Mouse (Mus musculus) left cerebral cortex, adult 2 months (tissue): ENCODE data around the gene Eef1g. TPM values are rescaled to one million over a fixed set of nuclear protein-coding genes. Genes with fewer than 3 reads are reported as not detected.
"Not testable (repeated sequence)": the region's sequence is repeated elsewhere in the genome, so short reads cannot be mapped to it uniquely, and the experiment has no call there.

Experiments used
- DNase-seq, 2 experiments: peaks; one replicate each; pipeline ENCODE4 v3.0.0; 2021 to 2022; ENCODE audit warnings: low spot score in 2 of 2, mixed read lengths in 1 of 2; ENCODE audit errors: extremely low spot score in 1 of 2
- H3K27ac ChIP-seq: fragments of 200-600 bp; 2 replicates; pipeline ENCODE4 v1.8.1; 2022
- H3K4me3 ChIP-seq: fragments of 200-600 bp; 2 replicates; pipeline ENCODE4 v1.8.1; 2022
- CTCF ChIP-seq: fragments of 200-600 bp; IDR thresholded peaks from 2 replicates; pipeline ENCODE4 v1.8.1; 2022; ENCODE audit warnings: antibody characterized with exemption, mild to moderate bottlenecking, moderate library complexity
- intact Hi-C: fragments of 180-260 bp; cut with DNase I; formaldehyde crosslinking; loops from one replicate; pipeline ENCODE4 v1.15.1; 2025
- total RNA-seq, 2 experiments: library from RNA; stranded (reverse); gene quantifications; 2 replicates each; pipeline ENCODE4 v1.2.3; 2021

The Eef1g gene
- total RNA-seq, 2 experiments from 2014 or later, result 228 to 236 TPM

GRCm38 (mm10) chr19:8950190-8950589 lies 16.7 kb upstream of the Eef1g start:
- Histone ChIP-seq H3K4me3 (no peak overlapping the region), H3K27ac (no peak overlapping the region)
- TF ChIP-seq CTCF, result no peak
- no peak for DNase-seq
- intact Hi-C loops, result no loop called here

- DNase-seq, result no peak
- intact Hi-C loops, result loop anchor here (1.0 kb wide), 1 partner anchor 9 kb away; no protein-coding TSS in a partner anchor
- Histone ChIP-seq H3K4me3 (no peak overlapping the region), H3K27ac (peak overlapping the region; percentile 64; the same call in 1 of the 2 replicates)
- no peak for TF ChIP-seq CTCF
Measured at GRCm38 (mm10) chr19:8952241-8952640, 14.6 kb upstream of the Eef1g start.

GRCm38 (mm10) chr19:8953135-8954039 lies 13.5 kb upstream of the Eef1g start, which contains the start of gene Tut1:
TSS of gene Tut1 (plus strand) at chr19:8953847.
- intact Hi-C loops, result loop anchor here (1.0 kb wide), 1 partner anchor 13 kb away; no protein-coding TSS in a partner anchor
- TF ChIP-seq CTCF, result no peak; the same call in 1 of the 2 replicates
- peak; percentile 93 to 95 for DNase-seq
- H3K4me3 ChIP-seq, result peak within 1 kb of the TSS; percentile 88
- H3K27ac ChIP-seq, result peak within 1 kb of the TSS; percentile 76

- TF ChIP-seq CTCF, result no peak
- Histone ChIP-seq H3K27ac (peak overlapping the region; percentile 76), H3K4me3 (peak overlapping the region; percentile 88)
- intact Hi-C loops, result no loop called here
- DNase-seq, result no peak
Measured at GRCm38 (mm10) chr19:8954171-8954570, 12.7 kb upstream of the Eef1g start.

GRCm38 (mm10) chr19:8962256-8962655 lies 4.6 kb upstream of the Eef1g start:
- no peak for TF ChIP-seq CTCF
- no peak for DNase-seq
- Histone ChIP-seq H3K4me3 (no peak overlapping the region), H3K27ac (peak overlapping the region; percentile 81)
- intact Hi-C loops, result loop anchor here (5.0 kb wide), 1 partner anchor 120 kb away; no protein-coding TSS in a partner anchor

- intact Hi-C loops, result no loop called here
- no peak for DNase-seq
- no peak overlapping the region for H3K27ac ChIP-seq
- H3K4me3 ChIP-seq, result no peak overlapping the region
- no peak for TF ChIP-seq CTCF
Measured at GRCm38 (mm10) chr19:8965075-8965474, 1.8 kb upstream of the Eef1g start.

- intact Hi-C loops, result loop anchor here (1.0 kb wide), 1 partner anchor 12 kb away; the partner anchor contains the start of gene Tut1
- DNase-seq, result no peak
- peak overlapping the region; percentile 80 for H3K4me3 ChIP-seq
- peak overlapping the region; percentile 91 for H3K27ac ChIP-seq
- no peak for TF ChIP-seq CTCF
Measured at GRCm38 (mm10) chr19:8965771-8966170, 1.1 kb upstream of the Eef1g start.

GRCm38 (mm10) chr19:8966198-8966589 lies 647 bp upstream of the Eef1g start:
- DNase-seq, result no peak
- H3K27ac ChIP-seq, result peak overlapping the region; percentile 91
- TF ChIP-seq CTCF, result no peak
- intact Hi-C loops, result loop anchor here (1.0 kb wide), 1 partner anchor 13 kb away; the partner anchor contains the start of gene Tut1
- peak overlapping the region; percentile 80 for H3K4me3 ChIP-seq

- no peak for DNase-seq
- no peak for TF ChIP-seq CTCF
- Histone ChIP-seq H3K4me3 (peak overlapping the region; percentile 80), H3K27ac (peak overlapping the region; percentile 80)
- intact Hi-C loops, result no loop called here
Measured at GRCm38 (mm10) chr19:8967373-8967743, 517 bp downstream of the Eef1g start.

- no peak for DNase-seq
- intact Hi-C loops, result no loop called here
- Histone ChIP-seq H3K27ac (peak overlapping the region; percentile 80), H3K4me3 (peak overlapping the region; percentile 80)
- no peak for TF ChIP-seq CTCF
Measured at GRCm38 (mm10) chr19:8967893-8968292, 1.1 kb downstream of the Eef1g start.

GRCm38 (mm10) chr19:8972491-8972890 lies 5.7 kb downstream of the Eef1g start:
- intact Hi-C loops, H3K27ac ChIP-seq, H3K4me3 ChIP-seq, DNase-seq: not testable (repeated sequence)

- no peak; the same call in 1 of the 2 replicates for TF ChIP-seq CTCF
- Histone ChIP-seq H3K27ac (no peak overlapping the region), H3K4me3 (no peak overlapping the region)
- DNase-seq, result no peak
- intact Hi-C loops, result loop anchor here (1.0 kb wide), 1 partner anchor 108 kb away; no protein-coding TSS in a partner anchor
Measured at GRCm38 (mm10) chr19:8974638-8975037, 7.8 kb downstream of the Eef1g start.
